Mouse (Mus musculus): Measurements from ENCODE around the gene C2cd4b. TPM values are rescaled to one million over a fixed set of nuclear protein-coding genes. Genes with fewer than 3 reads are reported as not detected.

The C2cd4b gene
- polyA plus RNA-seq, 1 experiment, result 13.6 TPM

GRCm38 (mm10) chr9:67769401-67769800 is 10.2 kb downstream of the C2cd4b start:
- WGBS, result 100% methylated on average over 1 of the region's 1 CpGs
- no peak for DNase-seq (ENCODE audit: low read depth, low spot score)

GRCm38 (mm10) chr9:67771293-67771692 is 12.1 kb downstream of the C2cd4b start:
- no peak for DNase-seq (ENCODE audit: low read depth, low spot score)
- WGBS, result 16% methylated on average over 7 of the region's 7 CpGs

GRCm38 (mm10) chr9:67774201-67774600 is 15.0 kb downstream of the C2cd4b start:
- DNase-seq (ENCODE audit: low read depth, low spot score), result no peak
- 23% methylated on average over 6 of the region's 6 CpGs for WGBS

- WGBS, result 17% methylated on average over 8 of the region's 8 CpGs
- no peak for DNase-seq (ENCODE audit: low read depth, low spot score)
Observed at GRCm38 (mm10) chr9:67778553-67778952, 19.3 kb downstream of the C2cd4b start.

DNA sequence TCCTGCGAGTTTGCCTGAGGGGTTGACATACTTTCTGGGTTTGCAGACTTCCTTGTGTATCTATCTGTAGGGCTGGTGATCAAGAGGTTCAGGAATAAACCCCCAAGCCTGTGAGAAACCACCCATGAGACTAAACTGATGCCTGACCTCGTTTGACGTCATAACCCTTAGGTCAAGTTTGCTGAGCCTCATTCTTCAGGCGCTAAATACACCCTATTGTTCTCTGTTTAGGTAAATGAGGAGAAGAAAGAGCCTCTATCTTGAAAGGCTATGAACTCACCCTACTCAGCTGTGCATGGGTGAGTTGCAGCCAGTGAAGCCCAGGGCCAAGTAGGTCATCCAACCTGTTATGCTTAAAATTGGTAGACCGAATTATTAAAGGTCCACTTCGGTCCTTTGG is 23.5 kb downstream of the C2cd4b start:
- DNase-seq (ENCODE audit: low read depth, low spot score), result no peak
- WGBS, result 51% methylated on average over 6 of the region's 6 CpGs

GRCm38 (mm10) chr9:67783464-67783863 is 24.2 kb downstream of the C2cd4b start:
- WGBS, result 70% methylated on average over 3 of the region's 3 CpGs
- no peak for DNase-seq (ENCODE audit: low read depth, low spot score)

GRCm38 (mm10) chr9:67783925-67784324 is 24.7 kb downstream of the C2cd4b start:
- no peak for DNase-seq (ENCODE audit: low read depth, low spot score)

- 47% methylated on average over 7 of the region's 7 CpGs for WGBS
- no peak for DNase-seq (ENCODE audit: low read depth, low spot score)
Observed at GRCm38 (mm10) chr9:67786311-67786710, 27.1 kb downstream of the C2cd4b start.

DNA sequence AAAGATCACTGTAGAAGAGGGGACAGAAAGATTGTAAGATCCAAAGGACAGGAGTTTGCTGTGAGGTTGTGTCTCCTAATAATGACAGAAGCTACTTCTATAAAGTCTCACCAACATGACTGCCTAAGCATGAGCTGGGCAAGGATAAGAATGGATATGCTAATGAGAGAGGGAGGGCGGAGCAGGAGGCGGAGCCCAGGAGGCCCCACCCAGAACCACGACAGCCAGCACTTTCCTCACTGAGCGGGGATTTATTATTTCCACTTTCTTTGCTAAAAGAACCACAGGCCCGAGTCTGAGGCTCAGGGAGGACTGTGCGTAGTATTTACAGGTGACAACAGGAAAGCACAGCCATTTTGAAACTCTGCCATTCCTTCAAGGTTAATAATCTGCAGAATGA is 28.4 kb downstream of the C2cd4b start:
- whole genome bisulfite sequencing, result 46% methylated on average over 6 of the region's 6 CpGs
- DNase-seq (ENCODE audit: low read depth, low spot score), result no peak

DNA sequence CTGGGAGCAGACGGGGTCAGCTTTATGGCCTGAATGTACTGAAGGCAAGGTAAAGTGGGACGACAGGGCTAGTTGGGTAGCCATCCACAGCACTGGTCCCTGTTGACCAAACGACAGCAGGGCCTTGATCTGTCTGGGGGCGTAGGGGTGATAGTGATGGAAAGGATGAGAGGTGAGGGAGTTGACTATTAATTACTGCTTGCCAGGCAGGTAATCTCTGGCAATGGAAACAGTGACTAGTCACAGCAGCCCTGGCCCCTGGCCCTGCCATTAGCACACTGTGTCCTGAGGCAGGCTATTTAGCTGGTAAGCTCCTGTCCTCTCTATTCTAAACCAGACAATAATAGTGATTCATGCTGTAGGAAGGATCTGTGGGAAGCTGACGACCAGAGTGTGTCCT is 33.2 kb downstream of the C2cd4b start:
- no peak for DNase-seq (ENCODE audit: low read depth, low spot score)
- 77% methylated on average over 5 of the region's 5 CpGs for WGBS

- WGBS, result 76% methylated on average over 6 of the region's 6 CpGs
- DNase-seq (ENCODE audit: low read depth, low spot score), result no peak
Observed at GRCm38 (mm10) chr9:67793501-67793900, 34.3 kb downstream of the C2cd4b start.

DNA sequence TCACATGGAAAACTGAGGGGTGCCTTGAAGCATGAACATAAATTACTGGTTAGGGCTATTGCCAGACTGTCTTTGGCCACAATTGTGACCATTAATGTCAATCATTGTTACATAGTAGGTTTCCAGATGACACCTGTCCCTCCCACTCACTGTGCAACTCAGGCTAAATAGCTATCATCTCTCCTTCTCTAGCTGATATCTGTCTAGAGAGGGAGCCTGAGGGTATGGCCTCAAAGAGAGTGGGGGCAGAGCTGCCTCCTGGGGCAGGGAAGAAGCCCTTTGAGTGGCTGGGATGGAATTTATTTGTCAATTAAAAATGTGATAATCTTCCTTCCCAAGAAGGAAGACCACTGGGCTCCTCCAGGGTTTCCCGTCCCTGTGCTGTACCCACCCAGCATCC is 35.0 kb downstream of the C2cd4b start:
- 100% methylated on average over 1 of the region's 1 CpGs for WGBS
- no peak for DNase-seq (ENCODE audit: low read depth, low spot score)

DNA sequence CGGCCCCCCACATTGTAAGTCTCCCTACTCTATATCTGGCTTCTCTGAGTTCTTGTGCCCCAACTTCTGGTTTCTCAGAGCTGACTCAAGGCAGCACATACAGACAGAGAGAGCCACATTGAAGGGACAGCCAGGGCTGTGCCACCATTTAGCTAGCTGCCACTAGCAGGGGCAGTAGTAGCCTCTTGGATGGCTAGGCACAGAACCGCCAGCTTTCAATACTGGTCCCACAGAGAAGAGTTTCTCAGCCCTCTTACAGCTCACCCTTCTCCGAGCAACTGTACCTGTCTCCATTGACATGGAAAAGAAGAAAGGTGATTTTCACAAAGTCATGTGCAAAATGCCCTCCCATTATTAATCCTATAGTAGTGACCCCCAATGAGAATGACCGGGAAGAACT is 35.4 kb downstream of the C2cd4b start:
- WGBS, result 62% methylated on average over 4 of the region's 4 CpGs
- DNase-seq (ENCODE audit: low read depth, low spot score), result no peak

- WGBS, result 19% methylated on average over 14 of the region's 14 CpGs
- DNase-seq (ENCODE audit: low read depth, low spot score), result no peak
Observed at GRCm38 (mm10) chr9:67795205-67795675, 36.0 kb downstream of the C2cd4b start.

DNA sequence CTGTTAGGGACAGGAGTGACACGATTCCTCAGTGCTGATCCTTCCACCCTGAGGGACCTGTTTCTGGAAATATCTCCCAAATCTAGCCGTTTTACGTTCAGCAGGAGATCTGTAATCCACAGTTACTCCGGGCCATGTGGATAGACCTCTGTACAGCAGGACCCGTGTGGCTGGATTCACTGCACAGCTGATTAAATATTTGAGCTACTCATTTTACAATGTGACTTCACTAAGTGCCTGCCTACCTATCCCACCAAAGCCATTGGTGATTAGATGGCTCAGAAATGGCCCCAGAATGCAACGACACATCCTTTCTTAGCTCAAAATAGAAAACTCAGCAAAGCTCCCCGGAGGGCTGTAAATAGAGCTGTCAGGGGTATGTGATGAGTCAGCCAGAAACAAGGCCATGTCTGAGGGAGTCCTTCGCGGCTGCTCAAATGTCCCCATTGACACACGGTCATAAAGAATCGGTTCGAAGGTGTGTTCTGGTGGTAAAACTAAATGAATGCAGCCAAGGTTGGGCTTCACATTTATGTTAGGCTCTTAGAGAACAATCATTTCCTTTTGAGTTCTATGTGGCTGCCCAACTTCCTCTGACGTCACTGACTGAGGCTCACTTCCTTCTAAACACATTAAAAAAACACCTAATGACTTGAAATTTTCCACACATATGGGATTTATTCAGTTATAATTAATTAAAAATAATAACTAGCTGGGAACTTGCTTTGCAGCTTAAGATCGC is 40.0 kb downstream of the C2cd4b start:
- no peak for DNase-seq (ENCODE audit: low read depth, low spot score)
- 17% methylated on average over 14 of the region's 14 CpGs for WGBS

- WGBS, result 19% methylated on average over 6 of the region's 6 CpGs
- DNase-seq (ENCODE audit: low read depth, low spot score), result no peak
Observed at GRCm38 (mm10) chr9:67802241-67802640, 43.0 kb downstream of the C2cd4b start.

DNA sequence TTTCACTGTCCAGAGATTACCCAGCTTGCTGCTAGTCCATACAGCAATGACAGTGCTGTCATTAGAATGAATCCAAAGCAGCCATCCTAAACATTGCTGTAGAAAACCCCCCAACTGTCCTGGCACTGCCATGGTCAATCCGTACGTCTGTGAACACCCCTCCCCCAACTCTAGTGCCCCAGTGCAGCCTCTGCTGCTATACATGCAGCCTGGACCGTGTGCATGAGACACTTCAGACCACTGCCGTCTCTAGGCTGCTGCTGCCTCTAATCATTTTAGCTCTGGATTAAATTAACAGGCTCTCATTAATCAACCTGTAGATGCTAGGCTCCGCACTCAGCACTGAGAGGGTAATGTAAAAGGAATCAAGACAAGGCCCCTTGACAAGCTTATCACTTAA is 47.8 kb downstream of the C2cd4b start:
- WGBS, result 79% methylated on average over 5 of the region's 5 CpGs
- DNase-seq (ENCODE audit: low read depth, low spot score), result no peak

DNA sequence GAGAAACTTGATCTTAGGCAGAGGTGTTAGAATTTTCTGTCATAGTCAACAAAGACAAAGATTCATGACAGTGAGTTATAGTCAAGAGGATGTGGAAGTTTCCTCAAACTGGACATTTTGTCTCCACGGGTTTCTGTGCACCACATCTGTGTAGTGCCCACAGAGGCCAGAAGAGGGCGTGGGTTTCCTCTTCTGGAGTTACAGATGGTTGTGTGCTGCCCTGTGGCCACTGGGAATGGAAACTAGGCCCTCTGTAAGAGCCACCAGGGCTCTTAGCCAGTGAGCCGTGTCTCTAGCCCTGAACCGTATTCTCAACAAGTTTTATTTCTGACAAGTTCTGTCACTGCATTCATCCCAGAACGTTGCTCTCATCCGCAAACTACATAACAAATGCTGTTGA is 51.3 kb downstream of the C2cd4b start:
- DNase-seq (ENCODE audit: low read depth, low spot score), result no peak
- WGBS, result 66% methylated on average over 6 of the region's 6 CpGs
